Mouse (Mus musculus): ENCODE measurements around the gene 1700074P13Rik. TPM values are rescaled to one million over a fixed set of nuclear protein-coding genes. Genes with fewer than 3 reads are reported as not detected.
"Not testable (repeated sequence)": the region's sequence is repeated elsewhere in the genome, so short reads cannot be mapped to it uniquely, and the experiment has no call there.

Gene 1700074P13Rik
- polyA plus RNA-seq (2014; fragmentation: Nextera tagmentation; extraction: Ambion mirVana) = not detected in 2 replicates

- H3K9ac ChIP-seq (ENCODE audit: low read depth, low read length) = no peak within 1 kb of the TSS
- H3K4me2 ChIP-seq = no peak within 1 kb of the TSS
- no peaks in the 10 kb centered on the region for H3K27me3 ChIP-seq (ENCODE audit: control insufficient read depth, insufficient read depth, low read length)
- no peaks in the 10 kb centered on the region for H3K4me1 ChIP-seq (ENCODE audit: control insufficient read depth, insufficient read depth, low read length)
- H3K9me3 ChIP-seq (replicated peaks; ENCODE audit: control insufficient read depth, low read length) = 0 out of 2 replicates have a peak, but pooled peaks cover 3% of the 10 kb centered on the region
- no peak within 1 kb of the TSS for H3K27ac ChIP-seq (ENCODE audit: low read depth, low read length)
- ATAC-seq (replicated peaks; ENCODE audit: insufficient number of reproducible peaks, low FRiP score, low TSS enrichment) = no peak
- WGBS (ENCODE audit: insufficient replicate concordance) = 89% methylated on average over 10 of the region's 10 CpGs
- H3K36me3 ChIP-seq (ENCODE audit: control insufficient read depth, insufficient read depth, low read length) = no peaks in the 10 kb centered on the region
- no peak within 1 kb of the TSS for H3K4me3 ChIP-seq (ENCODE audit: low read depth, low read length)
Measured at GRCm38 (mm10) chr6:40940457-40940856, at the start of gene 1700074P13Rik. TSS of gene 1700074P13Rik (minus strand) at chr6:40940557.

- 79% methylated on average over 2 of the region's 2 CpGs for whole genome bisulfite sequencing (ENCODE audit: insufficient replicate concordance)
- H3K36me3 ChIP-seq (ENCODE audit: control insufficient read depth, insufficient read depth, low read length); ATAC-seq (replicated peaks; ENCODE audit: insufficient number of reproducible peaks, low FRiP score, low TSS enrichment); H3K4me3 ChIP-seq (ENCODE audit: low read depth, low read length); H3K4me1 ChIP-seq (ENCODE audit: control insufficient read depth, insufficient read depth, low read length); H3K27me3 ChIP-seq (ENCODE audit: control insufficient read depth, insufficient read depth, low read length); H3K9ac ChIP-seq (ENCODE audit: low read depth, low read length); H3K27ac ChIP-seq (ENCODE audit: low read depth, low read length); H3K9me3 ChIP-seq (replicated peaks; ENCODE audit: control insufficient read depth, low read length); H3K4me2 ChIP-seq: not testable (repeated sequence)
Measured at GRCm38 (mm10) chr6:40964454-40964853, 24.1 kb upstream of the 1700074P13Rik start, which contains the start of gene 1810009J06Rik. TSS of gene 1810009J06Rik (plus strand) at chr6:40964754.

GRCm38 (mm10) chr6:40953716-40954115, 13.4 kb upstream of the 1700074P13Rik start:
- Histone ChIP-seq H3K9ac (ENCODE audit: low read depth, low read length) (no peak overlapping the region), H3K27me3 (ENCODE audit: control insufficient read depth, insufficient read depth, low read length) (no peaks in the 10 kb centered on the region), H3K4me3 (ENCODE audit: low read depth, low read length) (no peak overlapping the region), H3K27ac (ENCODE audit: low read depth, low read length) (no peak overlapping the region), H3K36me3 (ENCODE audit: control insufficient read depth, insufficient read depth, low read length) (no peaks in the 10 kb centered on the region), H3K4me2 (no peak overlapping the region), H3K4me1 (ENCODE audit: control insufficient read depth, insufficient read depth, low read length) (no peaks in the 10 kb centered on the region), H3K9me3 (replicated peaks; ENCODE audit: control insufficient read depth, low read length) (no peaks in the 10 kb centered on the region)
- WGBS (ENCODE audit: insufficient replicate concordance) = 48% methylated on average over 2 of the region's 2 CpGs
- ATAC-seq (replicated peaks; ENCODE audit: insufficient number of reproducible peaks, low FRiP score, low TSS enrichment) = no peak

GRCm38 (mm10) chr6:40951770-40952169, 11.4 kb upstream of the 1700074P13Rik start, which contains the start of gene Gm4744:
TSS of gene Gm4744 (minus strand) at chr6:40951870.
- no peak within 1 kb of the TSS for H3K4me3 ChIP-seq (ENCODE audit: low read depth, low read length)
- H3K9ac ChIP-seq (ENCODE audit: low read depth, low read length) = no peak within 1 kb of the TSS
- H3K4me2 ChIP-seq = no peak within 1 kb of the TSS
- no peak within 1 kb of the TSS for H3K27ac ChIP-seq (ENCODE audit: low read depth, low read length)
- no peaks in the 10 kb centered on the region for H3K4me1 ChIP-seq (ENCODE audit: control insufficient read depth, insufficient read depth, low read length)
- ATAC-seq (replicated peaks; ENCODE audit: insufficient number of reproducible peaks, low FRiP score, low TSS enrichment) = no peak
- H3K27me3 ChIP-seq (ENCODE audit: control insufficient read depth, insufficient read depth, low read length) = no peaks in the 10 kb centered on the region
- no peaks in the 10 kb centered on the region for H3K9me3 ChIP-seq (replicated peaks; ENCODE audit: control insufficient read depth, low read length)
- no peaks in the 10 kb centered on the region for H3K36me3 ChIP-seq (ENCODE audit: control insufficient read depth, insufficient read depth, low read length)

GRCm38 (mm10) chr6:40919954-40920353, 20.4 kb downstream of the 1700074P13Rik start:
- 72% methylated on average over 4 of the region's 4 CpGs for WGBS (ENCODE audit: insufficient replicate concordance)
- H3K9me3 ChIP-seq (replicated peaks; ENCODE audit: control insufficient read depth, low read length) = no peaks in the 10 kb centered on the region
- H3K27me3 ChIP-seq (ENCODE audit: control insufficient read depth, insufficient read depth, low read length) = no peaks in the 10 kb centered on the region

GRCm38 (mm10) chr6:40900287-40900686, 40.1 kb downstream of the 1700074P13Rik start, which contains the start of gene Prss58:
TSS of gene Prss58 (minus strand) at chr6:40900387.
- H3K4me3 ChIP-seq (ENCODE audit: low read depth, low read length) = no peak within 1 kb of the TSS
- H3K4me1 ChIP-seq (ENCODE audit: control insufficient read depth, insufficient read depth, low read length) = no peaks in the 10 kb centered on the region
- ATAC-seq (replicated peaks; ENCODE audit: insufficient number of reproducible peaks, low FRiP score, low TSS enrichment) = no peak
- H3K9me3 ChIP-seq (replicated peaks; ENCODE audit: control insufficient read depth, low read length) = no peaks in the 10 kb centered on the region
- no peaks in the 10 kb centered on the region for H3K36me3 ChIP-seq (ENCODE audit: control insufficient read depth, insufficient read depth, low read length)
- no peak within 1 kb of the TSS for H3K9ac ChIP-seq (ENCODE audit: low read depth, low read length)
- H3K27me3 ChIP-seq (ENCODE audit: control insufficient read depth, insufficient read depth, low read length) = no peaks in the 10 kb centered on the region
- H3K27ac ChIP-seq (ENCODE audit: low read depth, low read length) = no peak within 1 kb of the TSS
- H3K4me2 ChIP-seq = no peak within 1 kb of the TSS

More at GRCm38 (mm10) chr6:40919954-40920353, 20.4 kb downstream of the 1700074P13Rik start:
- ATAC-seq (replicated peaks; ENCODE audit: insufficient number of reproducible peaks, low FRiP score, low TSS enrichment) = no peak
- no peak overlapping the region for H3K9ac ChIP-seq (ENCODE audit: low read depth, low read length)
- H3K4me2 ChIP-seq = no peak overlapping the region
- H3K27ac ChIP-seq (ENCODE audit: low read depth, low read length) = no peak overlapping the region
- no peaks in the 10 kb centered on the region for H3K36me3 ChIP-seq (ENCODE audit: control insufficient read depth, insufficient read depth, low read length)
- no peaks in the 10 kb centered on the region for H3K4me1 ChIP-seq (ENCODE audit: control insufficient read depth, insufficient read depth, low read length)
- no peak overlapping the region for H3K4me3 ChIP-seq (ENCODE audit: low read depth, low read length)

- Histone ChIP-seq H3K27me3 (ENCODE audit: control insufficient read depth, insufficient read depth, low read length) (no peaks in the 10 kb centered on the region), H3K9ac (ENCODE audit: low read depth, low read length) (no peak overlapping the region), H3K9me3 (replicated peaks; ENCODE audit: control insufficient read depth, low read length) (no peaks in the 10 kb centered on the region), H3K4me1 (ENCODE audit: control insufficient read depth, insufficient read depth, low read length) (no peaks in the 10 kb centered on the region), H3K4me2 (no peak overlapping the region), H3K36me3 (ENCODE audit: control insufficient read depth, insufficient read depth, low read length) (no peaks in the 10 kb centered on the region), H3K27ac (ENCODE audit: low read depth, low read length) (no peak overlapping the region), H3K4me3 (ENCODE audit: low read depth, low read length) (no peak overlapping the region)
- WGBS (ENCODE audit: insufficient replicate concordance) = 81% methylated on average over 1 of the region's 1 CpGs
- ATAC-seq (replicated peaks; ENCODE audit: insufficient number of reproducible peaks, low FRiP score, low TSS enrichment) = no peak
Measured at GRCm38 (mm10) chr6:40894716-40895115, 45.6 kb downstream of the 1700074P13Rik start.

GRCm38 (mm10) chr6:40893577-40893976, 46.8 kb downstream of the 1700074P13Rik start:
- WGBS (ENCODE audit: insufficient replicate concordance) = 46% methylated on average over 7 of the region's 7 CpGs

GRCm38 (mm10) chr6:40891754-40892153, 48.6 kb downstream of the 1700074P13Rik start:
- Histone ChIP-seq H3K4me3 (ENCODE audit: low read depth, low read length) (no peak overlapping the region), H3K4me1 (ENCODE audit: control insufficient read depth, insufficient read depth, low read length) (no peaks in the 10 kb centered on the region), H3K27ac (ENCODE audit: low read depth, low read length) (no peak overlapping the region), H3K27me3 (ENCODE audit: control insufficient read depth, insufficient read depth, low read length) (no peaks in the 10 kb centered on the region), H3K36me3 (ENCODE audit: control insufficient read depth, insufficient read depth, low read length) (no peaks in the 10 kb centered on the region), H3K9me3 (replicated peaks; ENCODE audit: control insufficient read depth, low read length) (no peaks in the 10 kb centered on the region), H3K9ac (ENCODE audit: low read depth, low read length) (no peak overlapping the region), H3K4me2 (no peak overlapping the region)
- WGBS (ENCODE audit: insufficient replicate concordance) = 64% methylated on average over 4 of the region's 4 CpGs
- ATAC-seq (replicated peaks; ENCODE audit: insufficient number of reproducible peaks, low FRiP score, low TSS enrichment) = no peak

More at GRCm38 (mm10) chr6:40893577-40893976, 46.8 kb downstream of the 1700074P13Rik start:
- H3K27me3 ChIP-seq (ENCODE audit: control insufficient read depth, insufficient read depth, low read length) = no peaks in the 10 kb centered on the region
- no peaks in the 10 kb centered on the region for H3K4me1 ChIP-seq (ENCODE audit: control insufficient read depth, insufficient read depth, low read length)
- no peak overlapping the region for H3K27ac ChIP-seq (ENCODE audit: low read depth, low read length)
- H3K4me2 ChIP-seq = no peak overlapping the region
- H3K9me3 ChIP-seq (replicated peaks; ENCODE audit: control insufficient read depth, low read length) = no peaks in the 10 kb centered on the region
- no peak overlapping the region for H3K4me3 ChIP-seq (ENCODE audit: low read depth, low read length)
- no peak for ATAC-seq (replicated peaks; ENCODE audit: insufficient number of reproducible peaks, low FRiP score, low TSS enrichment)
- H3K36me3 ChIP-seq (ENCODE audit: control insufficient read depth, insufficient read depth, low read length) = no peaks in the 10 kb centered on the region
- no peak overlapping the region for H3K9ac ChIP-seq (ENCODE audit: low read depth, low read length)
